Mouse (Mus musculus) limb, embryonic 14.5 days (tissue): ENCODE results near the gene Atad1. TPM values are rescaled to one million over a fixed set of nuclear protein-coding genes. Genes with fewer than 3 reads are reported as not detected.

Source experiments
- ATAC-seq: fragments of 200-750 bp; cut with Nextera tagmentation; 2 replicates; pipeline ENCODE4 v1.8.0; 2017; ENCODE audit warnings: low read depth, moderate number of reproducible peaks, moderate TSS enrichment; ENCODE audit not compliant: low FRiP score
- DNase-seq: peaks from one replicate; pipeline ENCODE4 v3.0.0-alpha.2; 2015; ENCODE audit warnings: low spot score
- H3K27ac ChIP-seq: fragments of 300-500 bp; sonication (generic); replicated peaks from 2 replicates; pipeline ENCODE4 v1.5.1; 2014; ENCODE audit warnings: low read depth, mild to moderate bottlenecking, low read length, moderate library complexity, mixed read lengths
- H3K27me3 ChIP-seq: fragments of 300-500 bp; sonication (generic); 2 replicates; pipeline ENCODE4 v1.6.1; 2014; ENCODE audit warnings: low read length, mixed read lengths; ENCODE audit not compliant: control insufficient read depth, insufficient read depth
- H3K36me3 ChIP-seq: fragments of 300-500 bp; sonication (generic); 2 replicates; pipeline ENCODE4 v1.6.1; 2014; ENCODE audit warnings: mild to moderate bottlenecking, low read length, moderate library complexity, mixed read lengths; ENCODE audit not compliant: control insufficient read depth, insufficient read depth
- H3K4me1 ChIP-seq: fragments of 300-500 bp; sonication (generic); 2 replicates; pipeline ENCODE4 v1.6.1; 2014; ENCODE audit warnings: antibody characterized with exemption, low read length, mixed read lengths; ENCODE audit not compliant: control insufficient read depth, insufficient read depth
- H3K4me2 ChIP-seq: fragments of 300-500 bp; sonication (generic); replicated peaks from 2 replicates; pipeline ENCODE4 v1.6.1; 2014; ENCODE audit warnings: low read depth, mild to moderate bottlenecking, low read length, moderate library complexity; ENCODE audit not compliant: severe bottlenecking
- H3K4me3 ChIP-seq: fragments of 300-500 bp; sonication (generic); replicated peaks from 2 replicates; pipeline ENCODE4 v1.5.1; 2014; ENCODE audit warnings: low read length
- H3K9ac ChIP-seq: fragments of 300-500 bp; sonication (generic); 2 replicates; pipeline ENCODE4 v1.6.1; 2014; ENCODE audit warnings: mild to moderate bottlenecking, low read depth, low read length, moderate library complexity; ENCODE audit not compliant: severe bottlenecking
- H3K9me3 ChIP-seq: fragments of 300-500 bp; sonication (generic); 2 replicates; pipeline ENCODE4 v1.6.1; 2016; ENCODE audit warnings: low read length; ENCODE audit not compliant: control insufficient read depth
- POLR2A ChIP-seq: fragments of 200-500 bp; IDR thresholded peaks from 2 replicates; pipeline ENCODE4 v1.8.0; 2012; ENCODE audit warnings: inconsistent platforms, mild to moderate bottlenecking, moderate library complexity, borderline replicate concordance; ENCODE audit not compliant: insufficient read depth, insufficient read length; ENCODE audit errors: extremely low read depth
- WGBS: fragments of 180-500 bp; shearing (Covaris S2); extraction: QIAGEN DNeasy Blood & Tissue Kit; methylation state at CpG from one replicate; pipeline ENCODE4 v1.1.7; 2014; 5-methylcytosine and 5-hydroxymethylcytosine counted together
- polyA plus RNA-seq, 2 experiments: library from polyadenylated mRNA; depleted of rRNA in 1 of 2; stranded (reverse) in 1 of 2; unstranded in 1 of 2; fragments of >200 nt; fragmentation: Nextera tagmentation in 1 of 2; extraction: Ambion mirVana in 1 of 2; gene quantifications; 2 replicates each; pipeline versions ENCODE4 v1.2.1 to v1.2.3; 2012 to 2014

Atad1 gene
- polyA plus RNA-seq, 2 experiments: 38.5 to 62.5 TPM

DNA sequence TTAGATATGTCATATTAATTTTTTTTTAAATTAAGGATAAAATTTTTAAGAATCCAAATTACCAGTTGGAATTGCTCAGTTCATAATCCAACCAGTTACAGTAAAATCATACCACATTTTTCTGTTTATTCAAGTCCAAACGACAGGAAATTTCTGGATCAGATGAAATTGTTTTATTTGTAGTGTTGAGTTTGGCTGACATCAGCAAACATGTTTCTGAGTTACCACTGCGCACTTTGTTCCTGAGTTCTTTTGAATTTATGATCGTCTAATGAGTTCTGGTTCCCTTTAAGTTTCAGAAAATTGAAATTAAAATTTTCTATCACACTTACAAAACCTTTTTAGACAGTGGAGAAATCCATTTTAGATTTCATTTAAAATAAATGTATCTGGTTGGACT, 93.2 kb downstream of the Atad1 start:
- Histone ChIP-seq H3K9ac (no peak overlapping the region), H3K4me3 (no peak overlapping the region), H3K9me3 (no peaks in the 10 kb centered on the region), H3K4me2 (no peak overlapping the region), H3K27me3 (no peaks in the 10 kb centered on the region), H3K36me3 (peaks cover 42% of the 10 kb centered on the region), H3K27ac (no peak overlapping the region), H3K4me1 (no peaks in the 10 kb centered on the region)
- ATAC-seq (no peak), DNase-seq (no peak)
- WGBS: 82% methylated on average over 3 of the region's 3 CpGs
- no peak for TF ChIP-seq POLR2A

DNA sequence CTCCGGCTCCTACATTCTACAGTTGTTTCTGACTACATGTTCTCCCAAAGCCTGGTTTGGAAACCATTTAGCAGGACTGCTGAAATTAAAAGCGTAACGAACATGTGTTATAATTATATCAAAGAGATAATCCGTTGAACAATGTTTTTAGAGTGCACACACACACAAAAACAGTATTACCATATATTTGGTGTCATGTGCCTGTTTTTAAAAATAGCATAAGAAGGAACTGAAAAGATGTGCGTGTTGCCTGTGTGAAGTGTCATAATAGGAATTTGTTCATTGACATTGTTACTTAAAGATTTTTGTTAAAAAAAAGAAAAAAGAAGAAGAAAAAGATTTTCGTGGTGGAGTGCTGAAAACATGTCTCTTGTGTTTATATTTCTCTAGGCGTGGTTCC, 93.6 kb downstream of the Atad1 start:
- H3K9ac ChIP-seq: no peak overlapping the region
- no peak overlapping the region for H3K27ac ChIP-seq
- TF ChIP-seq POLR2A: no peak
- DNase-seq (no peak), ATAC-seq (no peak)
- H3K36me3 ChIP-seq: peaks cover 47% of the 10 kb centered on the region
- H3K4me3 ChIP-seq: no peak overlapping the region
- no peaks in the 10 kb centered on the region for H3K27me3 ChIP-seq
- no peak overlapping the region for H3K4me2 ChIP-seq
- H3K4me1 ChIP-seq: no peaks in the 10 kb centered on the region
- WGBS: 92% methylated on average over 7 of the region's 7 CpGs
- H3K9me3 ChIP-seq: no peaks in the 10 kb centered on the region

DNA sequence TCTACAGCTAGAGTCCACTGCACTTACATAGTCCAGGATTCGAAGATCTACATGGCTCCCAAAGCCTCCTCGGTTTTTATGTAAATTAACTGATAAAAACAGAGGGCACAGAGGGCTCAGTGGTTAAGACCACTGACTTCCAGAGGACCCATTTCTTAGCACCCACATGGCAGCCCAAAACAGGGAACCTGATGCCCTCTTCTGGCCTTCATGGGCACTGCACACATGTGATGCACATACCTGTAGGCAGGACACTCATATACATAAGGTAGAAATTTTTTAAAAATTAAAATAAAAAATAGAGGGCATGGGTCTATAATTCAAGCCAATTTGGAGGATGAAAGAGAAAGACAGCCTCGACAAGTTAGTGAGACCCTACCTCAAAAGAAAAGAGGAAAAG, 95.9 kb downstream of the Atad1 start:
- Histone ChIP-seq H3K4me1 (no peaks in the 10 kb centered on the region), H3K9ac (no peak overlapping the region), H3K36me3 (peaks cover 63% of the 10 kb centered on the region), H3K4me3 (no peak overlapping the region), H3K4me2 (no peak overlapping the region), H3K27ac (no peak overlapping the region), H3K27me3 (no peaks in the 10 kb centered on the region), H3K9me3 (no peaks in the 10 kb centered on the region)
- 89% methylated on average over 3 of the region's 3 CpGs for WGBS
- no peak for DNase-seq
- no peak for ATAC-seq
- no peak for TF ChIP-seq POLR2A

DNA sequence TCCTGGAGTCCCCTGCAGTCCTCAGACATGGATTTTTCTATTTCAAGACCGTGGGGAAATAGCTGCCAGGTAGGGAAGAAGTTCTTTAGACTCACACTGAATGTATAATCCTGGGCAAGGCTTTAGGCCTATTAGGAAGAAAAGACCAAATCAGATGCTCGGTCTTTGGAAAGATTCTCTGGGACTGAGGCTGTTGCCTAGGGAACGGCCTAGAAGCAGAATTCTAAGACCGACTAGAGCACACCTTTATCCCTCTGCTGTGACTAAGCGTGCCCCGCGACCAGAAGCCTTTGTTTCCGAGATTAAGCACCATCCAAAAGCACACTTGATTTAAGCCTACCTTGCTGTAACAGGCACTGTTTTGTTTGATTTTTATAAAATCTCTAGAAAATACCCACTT, 97.6 kb downstream of the Atad1 start:
- TF ChIP-seq POLR2A: no peak
- 89% methylated on average over 8 of the region's 8 CpGs for WGBS
- peaks cover 65% of the 10 kb centered on the region for H3K36me3 ChIP-seq
- no peak overlapping the region for H3K4me2 ChIP-seq
- no peaks in the 10 kb centered on the region for H3K27me3 ChIP-seq
- H3K9ac ChIP-seq: no peak overlapping the region
- DNase-seq: no peak
- no peak overlapping the region for H3K4me3 ChIP-seq
- no peak overlapping the region for H3K27ac ChIP-seq
- ATAC-seq: no peak
- H3K9me3 ChIP-seq: no peaks in the 10 kb centered on the region
- H3K4me1 ChIP-seq: no peaks in the 10 kb centered on the region; the same call in 1 of the 2 replicates

DNA sequence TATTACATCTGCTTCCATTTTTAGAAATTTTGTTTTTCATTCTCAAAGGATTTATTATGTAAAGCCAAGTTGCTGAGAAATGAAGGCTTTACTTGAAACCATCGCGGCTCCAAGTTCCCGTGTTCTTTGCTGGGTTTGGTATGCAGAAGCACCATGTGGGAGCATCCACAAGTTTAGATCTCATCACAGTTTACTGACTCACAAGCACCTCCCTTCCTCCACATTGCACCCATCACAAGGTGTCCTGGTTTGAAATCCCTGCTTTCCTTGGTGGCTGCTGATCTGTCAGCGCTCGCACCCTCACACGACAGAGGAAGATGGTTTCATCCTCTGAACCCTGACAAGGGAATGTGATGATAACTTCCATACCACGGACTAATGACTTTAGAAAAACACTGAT, 98.1 kb downstream of the Atad1 start:
- Histone ChIP-seq H3K9me3 (no peaks in the 10 kb centered on the region), H3K36me3 (peaks cover 68% of the 10 kb centered on the region), H3K27me3 (no peaks in the 10 kb centered on the region), H3K4me1 (no peaks in the 10 kb centered on the region; the same call in 1 of the 2 replicates), H3K4me2 (no peak overlapping the region), H3K27ac (no peak overlapping the region), H3K4me3 (no peak overlapping the region), H3K9ac (no peak overlapping the region)
- DNase-seq (no peak), ATAC-seq (no peak)
- TF ChIP-seq POLR2A: no peak
- WGBS: 91% methylated on average over 7 of the region's 7 CpGs

DNA sequence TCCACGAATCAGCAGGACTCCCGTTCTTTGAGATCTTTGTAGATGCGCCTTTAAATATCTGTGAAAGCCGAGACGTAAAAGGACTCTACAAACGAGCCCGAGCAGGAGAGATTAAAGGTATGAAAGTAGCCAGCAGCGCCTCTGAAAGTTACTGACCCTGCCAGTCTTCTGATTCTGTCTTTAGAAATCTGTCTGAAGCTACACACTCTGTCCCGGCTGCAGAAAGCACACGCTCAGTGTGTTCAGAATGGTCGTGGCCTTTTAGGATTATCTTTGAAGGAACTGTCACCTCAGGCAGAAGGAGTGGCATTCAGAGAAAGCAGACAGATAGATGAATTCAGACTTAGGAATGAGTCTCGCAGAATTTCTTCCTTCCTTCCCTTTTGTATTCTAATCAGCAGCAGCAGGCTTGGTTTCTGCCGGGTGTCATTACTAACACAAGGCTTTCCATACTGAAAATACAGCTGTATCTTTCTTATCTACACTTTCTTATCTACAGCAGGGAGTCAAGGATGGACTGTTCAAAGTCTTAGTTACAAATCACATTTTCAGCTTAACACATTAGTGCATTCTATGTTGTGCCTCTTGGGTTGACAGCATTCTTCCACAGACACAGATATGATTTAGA, 101.2 kb downstream of the Atad1 start:
- ATAC-seq (no peak), DNase-seq (no peak)
- H3K9me3 ChIP-seq: no peaks in the 10 kb centered on the region
- H3K4me3 ChIP-seq: no peak overlapping the region
- no peaks in the 10 kb centered on the region; the same call in 1 of the 2 replicates for H3K4me1 ChIP-seq
- H3K9ac ChIP-seq: no peak overlapping the region
- H3K36me3 ChIP-seq: peaks cover 65% of the 10 kb centered on the region
- no peak overlapping the region for H3K27ac ChIP-seq
- TF ChIP-seq POLR2A: no peak
- no peak overlapping the region for H3K4me2 ChIP-seq
- WGBS: 50% methylated on average over 13 of the region's 13 CpGs
- no peaks in the 10 kb centered on the region for H3K27me3 ChIP-seq
